Mouse (Mus musculus): Measurements from ENCODE around the gene Pitpna.
"Not testable (repeated sequence)": the region's sequence is repeated elsewhere in the genome, so short reads cannot be mapped to it uniquely, and the experiment has no call there.

Gene Pitpna

DNA sequence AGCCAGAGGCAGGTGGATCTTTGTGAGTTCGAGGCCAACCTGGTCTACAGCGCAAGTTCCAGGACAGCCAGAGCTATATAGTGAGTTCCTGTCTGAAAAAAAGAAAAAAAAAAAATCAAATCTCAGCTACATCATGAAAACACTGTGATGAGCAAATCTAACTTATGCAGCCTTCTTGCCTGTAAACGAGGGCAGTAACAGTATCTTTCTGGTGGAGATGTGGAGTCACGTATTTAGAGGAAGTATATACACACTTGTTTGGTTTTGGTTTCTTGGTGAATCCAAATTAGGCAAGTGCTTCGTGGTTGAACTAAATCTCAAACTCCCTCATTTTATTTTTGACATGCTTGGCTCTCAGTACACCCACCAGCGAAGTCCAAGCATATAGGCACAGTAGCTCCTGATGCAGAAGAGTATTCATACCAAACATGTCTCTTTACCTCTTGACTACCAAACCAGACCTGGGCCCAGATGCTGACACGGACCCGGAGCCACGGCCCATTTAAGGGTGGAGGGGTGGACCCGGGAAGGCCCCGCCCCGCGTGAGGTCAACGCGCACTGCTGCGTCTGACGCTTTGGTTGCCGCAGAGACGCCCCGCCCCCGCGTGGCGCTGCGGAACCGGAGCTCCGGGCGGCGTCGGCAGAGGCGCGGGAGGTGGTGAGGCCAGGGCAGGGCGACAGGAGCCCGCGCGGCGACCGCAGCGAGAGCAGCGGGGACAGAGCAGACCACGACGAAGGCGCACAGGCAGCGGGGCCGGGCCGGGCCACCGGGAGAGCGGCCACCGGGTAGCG lies at the start of gene Pitpna:
Gene Pitpna, plus strand, starts transcription at position 605 of the 792 bp plus-strand sequence.
- DNase-seq (ENCODE audit: low read depth, low spot score): peak; percentile 90

DNA sequence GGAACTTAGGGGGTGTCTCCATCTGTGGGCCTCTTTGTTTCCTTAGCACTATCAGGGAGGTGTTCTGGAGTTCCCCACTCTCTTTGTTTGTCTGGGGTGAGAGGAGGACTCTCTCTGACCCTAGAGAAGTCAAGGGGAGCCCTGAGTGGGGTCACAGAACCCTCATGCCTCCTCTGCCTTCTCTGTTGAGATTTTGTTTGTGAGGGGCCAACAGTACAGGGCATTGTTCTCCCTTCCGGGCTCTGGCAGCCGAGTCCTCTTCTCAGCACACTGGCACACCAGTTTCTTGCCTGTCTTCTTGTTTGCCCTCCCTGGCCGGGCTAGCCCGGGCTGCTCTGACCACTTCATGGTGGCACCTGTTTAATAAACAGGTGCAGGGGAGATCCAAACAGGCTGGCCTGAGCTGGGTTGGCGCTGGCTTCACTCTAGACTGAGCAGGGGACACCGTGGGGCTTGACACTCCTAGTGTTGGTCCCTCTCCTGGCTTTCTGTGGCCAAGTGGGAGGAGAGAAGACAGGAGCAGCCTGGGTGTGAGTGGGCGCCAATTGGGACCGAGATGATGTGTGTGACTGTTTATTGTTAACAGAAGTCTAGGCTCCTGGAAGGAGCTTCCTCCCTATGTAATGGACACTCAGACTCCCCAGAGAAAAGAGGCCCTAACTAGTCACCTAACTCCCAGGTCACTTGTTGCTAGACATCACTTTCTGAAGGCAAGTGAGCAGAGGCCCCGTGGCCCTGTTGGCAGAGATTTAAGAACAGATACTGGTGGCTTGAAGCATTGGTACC lies 49.5 kb upstream of the Pitpna start:
- no peak for DNase-seq (ENCODE audit: low read depth, low spot score)

DNA sequence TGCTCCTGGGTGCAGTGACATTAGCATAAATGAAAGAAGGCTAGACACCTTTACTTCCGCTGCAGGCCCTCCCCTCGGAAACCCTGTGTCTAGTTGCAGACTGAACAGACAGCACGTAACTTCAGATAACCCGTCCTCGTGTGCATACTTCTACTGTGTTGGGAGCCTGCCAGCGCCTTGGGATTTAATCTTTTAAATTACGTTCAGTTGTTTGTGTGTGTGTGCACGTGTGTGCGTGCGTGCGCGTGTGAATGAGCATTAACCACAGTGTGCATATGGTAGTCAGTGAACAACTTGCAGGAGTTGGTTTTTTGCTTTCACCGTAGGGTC lies 49.0 kb upstream of the Pitpna start:
- no peak for DNase-seq (ENCODE audit: low read depth, low spot score)

DNA sequence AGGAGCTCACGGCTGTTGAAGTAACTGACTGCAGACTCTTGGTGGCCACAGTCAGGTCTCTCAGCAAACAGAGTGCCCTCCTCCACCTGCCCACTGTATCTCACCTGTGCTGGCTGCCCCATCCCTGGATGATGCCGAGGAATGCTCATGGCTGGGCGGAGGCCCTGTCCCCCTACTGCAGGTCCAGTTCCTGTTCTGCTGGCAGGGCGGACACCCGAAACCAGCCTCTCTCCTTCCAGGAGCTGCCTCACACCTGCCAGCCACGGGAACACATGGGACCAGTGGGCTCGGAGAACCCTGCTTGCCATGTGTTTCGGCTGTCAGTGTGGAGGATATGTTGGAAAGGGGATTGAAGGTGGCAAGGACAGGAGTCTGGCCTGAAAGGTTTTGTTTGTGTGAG lies 47.7 kb upstream of the Pitpna start:
- no peak for DNase-seq (ENCODE audit: low read depth, low spot score)

DNA sequence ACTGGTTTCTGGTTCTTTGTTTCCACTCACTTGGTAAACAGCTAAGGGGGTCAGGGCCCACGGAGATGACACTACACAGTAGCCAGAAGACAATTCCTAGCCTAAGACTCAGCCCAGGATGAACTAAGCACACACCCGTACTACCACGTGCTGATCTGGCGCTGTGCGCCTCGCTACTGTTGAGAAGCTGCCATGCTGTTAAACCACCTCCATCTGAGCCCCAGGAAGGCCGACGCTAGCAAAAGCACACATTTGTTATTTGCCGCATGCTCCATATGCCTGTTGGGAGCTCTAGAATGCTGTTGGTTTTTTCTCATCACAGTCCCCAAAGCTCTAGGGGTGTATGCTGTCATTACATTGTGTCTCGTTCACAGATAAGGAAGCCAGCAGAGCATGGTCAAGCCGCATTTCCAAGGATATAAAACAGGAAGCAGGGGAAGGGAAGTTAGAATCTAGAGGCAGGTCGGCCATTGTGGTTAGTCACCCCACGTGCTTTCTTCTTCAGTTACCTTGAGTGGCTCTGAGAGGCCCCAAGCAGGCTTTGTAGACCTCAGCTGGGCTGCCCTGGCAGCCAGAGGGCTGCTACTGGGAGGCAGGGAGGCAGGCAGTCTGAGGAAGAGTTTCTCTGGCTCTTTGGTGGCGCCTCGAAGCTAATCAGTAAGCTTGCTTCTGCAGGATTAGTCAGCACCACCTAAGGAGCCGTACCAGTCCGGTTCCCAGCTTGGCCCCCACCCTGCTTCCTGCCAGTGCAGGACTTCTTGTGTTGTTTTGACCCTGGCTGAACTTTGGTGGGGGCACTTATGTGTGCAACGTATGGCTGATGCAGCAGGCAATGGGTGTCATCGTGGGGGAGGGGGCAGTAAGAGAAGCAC lies 47.0 kb upstream of the Pitpna start:
- no peak for DNase-seq (ENCODE audit: low read depth, low spot score)

DNA sequence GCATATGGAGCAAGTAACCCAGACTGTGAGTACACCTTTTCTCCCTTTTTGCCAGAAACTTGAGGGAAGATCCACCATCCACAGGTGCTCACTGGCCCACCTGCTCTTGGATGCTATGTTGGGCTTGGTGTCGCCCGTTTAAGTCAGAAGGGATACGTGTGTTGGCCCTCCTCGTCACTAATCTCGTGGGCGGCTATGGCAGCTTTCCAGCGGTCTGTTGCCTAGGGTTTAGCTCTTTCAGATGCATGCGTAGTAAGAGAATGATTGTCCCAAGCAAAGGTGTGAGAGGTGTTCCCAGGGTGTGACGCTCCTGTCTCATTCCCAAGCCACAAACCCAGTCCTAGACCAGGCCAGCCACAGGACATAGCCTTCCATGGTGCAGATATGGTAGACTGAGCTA lies 43.2 kb upstream of the Pitpna start:
- DNase-seq (ENCODE audit: low read depth, low spot score): no peak

DNA sequence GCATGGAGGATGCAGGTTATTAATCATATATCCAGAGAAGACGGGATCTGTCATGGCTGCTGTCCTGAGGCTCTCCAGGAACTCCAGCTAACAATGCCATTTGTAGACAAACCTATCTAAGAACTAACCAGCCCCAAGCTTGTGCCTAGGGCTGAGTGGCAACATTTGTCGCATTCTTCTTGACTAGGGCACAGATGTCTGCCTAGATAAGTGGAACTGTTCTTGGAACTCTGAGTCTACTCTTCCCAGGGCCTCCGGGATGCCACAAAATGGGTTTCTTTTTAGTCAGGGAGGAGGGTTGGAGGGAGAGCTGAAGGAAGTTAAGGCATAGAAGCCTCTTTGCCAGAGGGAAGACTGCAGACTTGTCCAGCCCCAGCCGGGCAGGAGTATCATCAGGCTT lies 41.8 kb upstream of the Pitpna start:
- no peak for DNase-seq (ENCODE audit: low read depth, low spot score)

DNA sequence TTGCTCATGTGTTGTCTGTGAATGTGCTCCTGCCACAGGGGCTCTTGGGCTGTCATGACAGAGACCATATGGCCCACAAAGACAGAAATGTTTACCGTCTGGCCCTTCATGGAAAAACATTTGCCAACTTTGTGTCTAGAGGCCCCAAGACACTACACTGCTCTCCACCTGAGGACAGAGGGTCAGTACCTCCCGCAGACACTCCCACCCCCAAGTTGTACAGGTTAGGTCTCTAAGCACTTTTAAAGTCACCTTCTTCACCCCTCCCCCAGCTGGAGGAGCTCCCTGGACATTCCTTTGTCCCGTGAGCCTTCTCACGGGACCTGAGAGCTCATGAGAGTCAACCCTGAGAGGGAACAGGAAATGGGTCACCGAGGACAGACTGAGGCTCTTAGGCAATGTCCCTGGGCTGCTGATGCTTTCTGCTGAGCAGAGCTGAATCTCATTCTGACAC lies 38.2 kb upstream of the Pitpna start:
- DNase-seq (ENCODE audit: low read depth, low spot score): no peak

DNA sequence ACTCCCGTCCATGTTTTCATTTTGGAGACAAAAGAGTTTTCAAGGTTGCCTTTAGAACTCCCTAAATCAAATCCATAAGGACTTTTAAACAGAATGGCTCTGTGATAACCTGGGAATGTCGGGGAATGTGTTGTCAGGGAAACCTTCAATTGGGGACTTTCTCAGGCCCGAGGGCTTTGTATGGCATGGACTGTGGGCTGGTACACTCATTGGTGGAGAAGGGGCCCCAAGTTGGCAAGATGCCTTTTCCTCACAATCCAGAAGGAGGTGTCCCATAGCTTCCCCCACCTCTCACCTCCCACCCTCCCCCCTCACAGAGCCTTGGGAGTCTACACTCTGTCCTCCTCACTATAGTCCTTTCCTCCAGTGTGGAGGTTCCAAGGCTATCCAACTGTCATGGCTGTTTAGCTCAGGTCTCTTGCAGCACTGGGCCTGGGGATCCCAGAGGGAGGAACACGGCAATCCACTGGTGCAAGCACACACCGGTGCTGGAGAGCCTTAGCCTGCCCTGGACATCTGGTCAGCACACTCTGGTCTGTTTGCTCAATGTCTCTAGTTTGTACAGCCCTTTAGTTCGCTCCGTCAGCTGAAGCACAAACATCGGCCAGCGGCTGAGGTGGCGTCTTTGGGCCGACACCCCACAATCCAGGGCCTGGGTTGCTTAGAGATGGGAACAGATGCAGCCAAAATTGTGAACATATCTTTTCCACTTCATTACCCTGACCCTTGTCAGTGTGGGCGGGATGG lies 37.5 kb upstream of the Pitpna start:
- DNase-seq (ENCODE audit: low read depth, low spot score): no peak

DNA sequence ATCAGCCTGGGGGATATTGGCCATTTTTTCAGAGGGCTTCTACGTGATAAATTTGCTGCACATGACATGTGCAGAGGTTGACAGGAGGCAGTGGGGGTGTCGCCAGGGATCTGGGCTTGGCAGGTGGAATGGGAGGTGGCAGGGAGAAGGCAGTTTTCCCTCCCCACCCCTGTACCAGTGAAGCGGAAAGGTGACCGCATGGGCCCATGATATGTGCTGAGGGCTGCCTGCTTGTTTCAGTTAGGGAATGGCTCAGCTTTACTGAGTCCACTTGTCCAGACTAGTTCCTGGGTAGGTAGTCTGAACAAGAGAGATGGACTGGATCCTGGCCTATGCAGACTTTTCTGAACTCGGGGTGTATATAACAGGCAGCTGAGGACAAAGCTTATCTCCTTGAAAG lies 36.6 kb upstream of the Pitpna start:
- DNase-seq (ENCODE audit: low read depth, low spot score): no peak

DNA sequence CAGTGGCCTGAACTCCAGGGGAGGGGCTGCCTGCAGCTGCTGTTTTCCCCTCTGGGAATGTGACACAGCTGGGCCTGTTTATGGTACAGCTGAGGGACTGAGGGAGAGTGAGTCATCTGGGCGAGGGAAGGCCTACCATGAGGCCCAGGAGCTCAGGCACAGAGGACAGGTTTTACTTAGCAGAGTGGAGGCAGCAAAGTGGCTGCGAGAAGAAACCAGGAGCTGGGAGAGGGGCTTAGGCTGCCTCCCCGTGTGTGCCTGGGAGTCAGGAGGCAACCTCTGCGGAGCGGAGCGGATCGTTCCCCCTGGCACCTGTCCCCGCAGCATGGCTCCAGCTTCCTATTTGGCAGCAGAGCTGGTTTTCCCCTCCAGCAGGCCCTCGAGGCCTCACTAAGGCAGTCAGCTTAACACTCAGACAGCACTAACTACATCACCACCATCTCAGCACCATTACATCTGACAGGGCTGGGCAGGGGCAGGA lies 35.9 kb upstream of the Pitpna start:
- peak; percentile 80 for DNase-seq (ENCODE audit: low read depth, low spot score)

DNA sequence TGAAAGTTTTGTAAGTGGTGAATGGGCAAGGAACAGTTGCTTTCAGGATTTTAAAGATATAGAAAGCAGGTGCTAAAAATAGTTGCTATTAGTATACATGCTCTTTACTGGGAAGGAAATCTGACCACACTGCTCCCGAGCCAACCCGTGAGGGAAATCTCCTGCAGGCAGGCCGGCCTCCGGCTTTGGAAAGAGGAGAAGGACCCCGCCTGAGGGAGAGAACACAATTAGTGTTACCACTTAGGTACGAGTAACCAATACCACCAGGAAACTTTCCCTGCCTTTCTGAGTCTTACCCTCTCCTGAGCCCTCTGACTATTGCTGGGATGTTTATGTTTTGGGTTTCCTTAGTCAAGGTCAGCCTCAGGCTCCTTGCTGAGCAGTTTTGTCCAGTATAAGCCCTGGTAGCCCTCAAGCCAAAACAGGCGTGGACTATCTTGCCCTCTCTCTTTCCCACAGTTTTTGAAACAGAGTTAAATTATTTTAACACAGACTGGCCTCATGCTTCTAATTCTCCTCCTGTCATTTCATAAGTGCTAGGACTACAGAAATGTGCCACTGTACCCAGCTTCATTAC lies 34.9 kb upstream of the Pitpna start:
- no peak for DNase-seq (ENCODE audit: low read depth, low spot score)

DNA sequence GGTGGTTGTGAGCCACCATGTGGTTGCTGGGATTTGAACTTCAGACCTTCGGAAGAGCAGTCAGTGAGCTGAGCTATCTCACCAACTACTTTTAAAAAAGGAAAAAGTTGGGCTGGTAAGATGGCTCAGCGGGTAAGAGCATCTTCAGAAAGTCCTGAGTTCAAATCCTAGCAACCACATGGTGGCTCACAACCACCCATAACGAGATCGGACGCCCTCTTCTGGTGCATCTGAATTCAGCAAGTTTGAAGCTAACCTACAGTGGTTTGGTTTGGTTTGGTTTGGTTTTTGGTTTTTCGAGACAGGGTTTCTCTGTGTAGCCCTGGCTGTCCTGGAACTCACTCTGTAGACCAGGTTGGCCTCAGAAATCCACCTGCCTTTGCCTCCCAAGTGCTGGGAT lies 31.9 kb upstream of the Pitpna start:
- not testable (repeated sequence) for DNase-seq (ENCODE audit: low read depth, low spot score)

DNA sequence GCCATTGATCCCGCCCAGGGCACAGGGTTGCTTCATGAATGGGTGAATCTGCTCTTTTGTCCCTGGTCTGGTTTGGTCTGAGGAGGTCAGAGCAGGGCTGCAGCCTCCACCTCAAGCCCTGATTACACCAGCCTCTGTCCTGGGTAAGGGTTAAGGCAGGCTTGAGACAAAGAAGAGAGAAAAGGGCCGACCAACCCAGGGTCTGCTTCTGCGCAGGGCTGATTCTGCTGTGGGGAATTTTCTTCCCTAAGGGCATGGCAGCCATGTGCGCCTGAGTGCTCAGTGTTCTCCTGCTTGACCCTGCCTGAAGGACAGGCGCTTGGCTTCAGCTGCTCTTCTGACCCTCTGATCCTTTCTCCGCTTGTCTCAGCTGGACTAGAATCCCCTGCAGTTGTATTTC lies 30.8 kb upstream of the Pitpna start:
- no peak for DNase-seq (ENCODE audit: low read depth, low spot score)

DNA sequence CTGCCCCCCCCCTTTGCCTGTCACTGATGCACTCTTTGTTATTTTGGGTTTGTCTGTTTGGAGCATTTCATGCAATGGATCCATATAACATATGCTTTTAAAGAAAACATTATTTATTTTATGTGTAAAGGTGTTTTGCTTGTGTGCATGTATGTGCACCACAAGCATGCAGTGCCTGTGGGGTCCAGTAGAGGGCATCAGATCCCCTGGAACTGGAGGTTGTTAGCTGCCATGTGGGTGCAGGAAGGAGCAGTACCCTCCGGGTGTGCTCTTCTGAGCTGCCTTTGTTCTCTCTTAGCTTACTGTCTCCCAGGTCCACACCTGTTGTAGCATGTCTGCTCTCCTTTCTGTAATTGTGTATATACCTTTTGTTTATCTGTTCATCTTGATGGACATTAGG lies 29.8 kb upstream of the Pitpna start:
- DNase-seq (ENCODE audit: low read depth, low spot score): no peak

DNA sequence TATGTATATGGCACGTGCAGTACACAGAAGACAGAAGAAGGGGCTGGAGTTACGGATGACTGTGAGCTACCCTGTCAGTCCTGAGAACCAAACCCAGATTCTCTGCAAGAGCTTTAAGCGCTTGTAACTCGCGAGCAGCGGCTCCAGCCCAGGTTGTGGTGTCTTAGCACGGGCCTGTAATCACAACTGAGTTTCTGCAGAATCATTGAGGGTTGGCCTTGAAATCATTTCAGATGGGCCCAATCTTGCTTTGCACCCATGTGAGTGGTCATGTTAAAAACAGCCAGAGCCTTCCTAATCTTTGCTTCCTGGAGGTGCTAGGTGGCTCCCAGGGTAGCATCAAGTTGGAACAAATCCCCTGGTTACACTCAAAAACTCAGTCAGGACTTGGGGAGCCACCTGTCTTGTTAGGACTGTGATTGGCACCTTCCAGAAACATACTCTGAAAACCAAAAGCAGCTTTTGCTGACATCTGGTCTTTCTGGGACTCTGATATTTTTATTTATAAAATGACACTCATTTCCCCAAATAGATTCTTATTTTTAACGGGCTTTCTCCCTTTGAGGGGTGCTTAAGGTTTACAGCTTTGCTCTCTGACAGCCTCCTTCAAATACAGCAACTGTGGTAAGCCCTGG lies 27.9 kb upstream of the Pitpna start:
- DNase-seq (ENCODE audit: low read depth, low spot score): no peak

DNA sequence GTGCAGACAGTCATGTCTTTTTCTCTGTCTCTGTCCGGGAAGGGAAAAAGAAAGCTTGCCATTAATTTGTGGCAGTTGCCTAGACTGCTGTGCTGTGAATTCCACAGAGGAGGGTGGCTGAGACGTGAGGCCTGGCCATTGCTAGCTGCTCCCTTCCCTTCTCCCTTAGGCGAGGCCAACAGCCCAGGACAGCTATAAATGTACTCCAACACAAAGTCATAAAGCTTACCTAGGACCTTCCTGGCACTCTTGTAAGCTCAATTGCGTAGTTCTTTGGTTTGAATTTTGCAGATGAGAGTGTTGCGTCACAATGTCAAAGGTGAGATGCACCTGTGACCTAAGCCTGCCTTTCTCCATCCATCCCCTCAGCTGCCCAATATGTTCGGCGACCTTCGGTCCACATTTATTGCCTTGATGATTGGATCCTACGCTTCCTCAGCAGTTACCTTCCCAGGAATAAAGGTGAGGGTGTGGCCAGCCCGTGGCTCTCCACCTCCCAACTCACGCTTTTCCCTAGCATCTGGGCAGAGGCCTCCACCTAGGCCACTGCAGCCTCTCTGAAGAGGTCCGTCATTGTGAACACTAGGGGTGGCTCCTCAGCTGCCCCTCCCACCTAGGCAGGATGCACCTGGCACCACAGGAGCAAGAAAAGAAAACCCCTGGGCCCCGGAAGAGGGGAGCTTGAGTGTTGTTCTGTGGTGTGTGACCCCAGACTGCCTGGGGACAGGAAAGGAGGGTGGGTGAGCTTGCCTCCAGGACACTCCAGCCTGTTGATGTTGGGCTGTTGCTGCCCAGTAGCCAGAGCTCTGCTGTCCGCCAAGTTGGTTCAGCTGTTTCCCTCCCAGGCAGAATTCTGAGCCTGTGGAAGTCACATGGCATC lies 27.1 kb upstream of the Pitpna start:
- DNase-seq (ENCODE audit: low read depth, low spot score): no peak

DNA sequence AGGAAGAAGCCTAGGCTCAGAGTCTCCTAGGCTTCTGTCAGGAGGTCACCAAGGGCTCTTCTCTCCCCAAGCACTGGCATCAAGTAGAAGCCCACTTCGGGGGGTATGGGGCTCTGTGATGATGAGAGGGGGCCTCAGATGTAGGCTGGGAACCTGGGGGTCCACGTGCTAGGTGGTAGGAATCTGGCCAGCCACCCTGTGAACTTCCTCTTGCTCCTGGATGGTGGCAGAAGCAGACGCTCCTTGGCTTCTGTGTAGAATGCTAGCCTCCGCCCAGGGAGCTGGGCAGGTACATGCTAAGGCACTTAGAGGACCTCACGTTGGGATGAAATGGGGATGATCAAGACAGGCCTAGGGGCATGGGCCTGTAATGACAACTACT lies 26.5 kb upstream of the Pitpna start:
- DNase-seq (ENCODE audit: low read depth, low spot score): no peak

DNA sequence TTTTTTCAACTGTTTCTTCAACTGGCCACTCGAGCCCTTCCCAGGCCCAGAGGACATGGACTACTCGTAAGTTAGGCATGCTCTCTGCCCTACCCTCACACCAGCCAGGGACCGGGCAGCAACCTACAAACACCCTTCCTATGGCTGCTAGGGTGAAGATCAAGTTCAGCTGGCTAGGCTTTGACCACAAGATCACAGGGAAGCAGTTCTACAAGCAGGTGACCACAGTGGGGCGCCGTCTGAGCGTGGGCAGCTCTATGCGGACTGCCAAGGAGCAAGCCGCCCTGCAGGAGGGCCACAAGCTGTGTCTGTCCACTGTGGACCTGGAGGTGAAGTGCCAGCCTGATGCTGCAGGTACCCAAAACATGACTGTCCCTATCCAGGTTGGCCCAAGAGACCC lies 25.1 kb upstream of the Pitpna start:
- peak; percentile 67 for DNase-seq (ENCODE audit: low read depth, low spot score)
